Mouse (Mus musculus) intestine, embryonic 16.5 days (tissue): ENCODE measurements around the gene Hmgb3. TPM values are rescaled to one million over a fixed set of nuclear protein-coding genes. Genes with fewer than 3 reads are reported as not detected.

Source experiments
- ATAC-seq: fragments of 200-750 bp; cut with Nextera tagmentation; 2 replicates; pipeline ENCODE4 v1.8.0; 2017; ENCODE audit warnings: moderate TSS enrichment, moderate library complexity
- H3K27ac ChIP-seq: fragments of 300-500 bp; sonication (generic); 2 replicates; pipeline ENCODE4 v1.5.1; 2014; ENCODE audit warnings: mild to moderate bottlenecking, low read length
- H3K27me3 ChIP-seq: fragments of 300-500 bp; sonication (generic); replicated peaks from 2 replicates; pipeline ENCODE4 v1.6.1; 2014; ENCODE audit warnings: low read length, control low read depth, mixed read lengths; ENCODE audit not compliant: control insufficient read depth, insufficient read depth
- H3K36me3 ChIP-seq: fragments of 300-500 bp; sonication (generic); 2 replicates; pipeline ENCODE4 v1.6.1; 2014; ENCODE audit warnings: low read length, control low read depth; ENCODE audit not compliant: control insufficient read depth, insufficient read depth
- H3K4me1 ChIP-seq: fragments of 300-500 bp; sonication (generic); 2 replicates; pipeline ENCODE4 v1.6.1; 2014; ENCODE audit warnings: low read length, control low read depth, mixed read lengths; ENCODE audit not compliant: control insufficient read depth, insufficient read depth
- H3K4me2 ChIP-seq: fragments of 300-500 bp; sonication (generic); 2 replicates; pipeline ENCODE4 v1.6.1; 2014; ENCODE audit warnings: low read depth, low read length, control low read depth
- H3K4me3 ChIP-seq: fragments of 300-500 bp; sonication (generic); 2 replicates; pipeline ENCODE4 v1.5.1; 2014; ENCODE audit warnings: mild to moderate bottlenecking, low read length
- H3K9ac ChIP-seq: fragments of 300-500 bp; sonication (generic); 2 replicates; pipeline ENCODE4 v1.6.1; 2014; ENCODE audit warnings: low read depth, low read length
- H3K9me3 ChIP-seq: fragments of 300-500 bp; sonication (generic); 2 replicates; pipeline ENCODE4 v1.6.1; 2016; ENCODE audit warnings: low read length, control low read depth; ENCODE audit not compliant: control insufficient read depth
- WGBS: fragments of 180-500 bp; shearing (Covaris S2); extraction: QIAGEN DNeasy Blood & Tissue Kit; methylation state at CpG from one replicate; pipeline ENCODE4 v1.1.7; 2014; 5-methylcytosine and 5-hydroxymethylcytosine counted together
- microRNA-seq: library from miRNA; unstranded; fragments of <30 nt; microRNA quantifications from one replicate; pipeline ENCODE4, GENCODE M21; 2016
- polyA plus RNA-seq: library from polyadenylated mRNA; unstranded; fragments of >200 nt; fragmentation: Nextera tagmentation; extraction: Ambion mirVana; gene quantifications from 2 replicates; pipeline ENCODE4 v1.2.1, GENCODE M21; 2015

Hmgb3 gene
- polyA plus RNA-seq, 1 experiment from 2014 or later = 205 TPM

- H3K27ac ChIP-seq = no peak overlapping the region
- WGBS = 95% methylated on average over 1 of the region's 1 CpGs
- no peak for ATAC-seq
Measured at GRCm38 (mm10) chrX:71560796-71561195, 5.1 kb downstream of the Hmgb3 start.

GRCm38 (mm10) chrX:71573132-71573900 is 17.6 kb downstream of the Hmgb3 start:
- Histone ChIP-seq H3K9ac (no peak overlapping the region), H3K9me3 (no peaks in the 10 kb centered on the region), H3K4me2 (no peak overlapping the region), H3K4me1 (no peaks in the 10 kb centered on the region), H3K27ac (peak overlapping the region; percentile 66), H3K36me3 (no peaks in the 10 kb centered on the region), H3K4me3 (no peak overlapping the region), H3K27me3 (no peaks in the 10 kb centered on the region)
- WGBS = 52% methylated on average over 3 of the region's 3 CpGs
- ATAC-seq = peak; percentile 57

More at GRCm38 (mm10) chrX:71560796-71561195, 5.1 kb downstream of the Hmgb3 start:
- Histone ChIP-seq H3K36me3 (0 out of 2 replicates have a peak, but pooled peaks cover 2% of the 10 kb centered on the region), H3K4me3 (no peak overlapping the region), H3K9ac (no peak overlapping the region), H3K27me3 (no peaks in the 10 kb centered on the region), H3K9me3 (no peaks in the 10 kb centered on the region), H3K4me1 (no peaks in the 10 kb centered on the region), H3K4me2 (no peak overlapping the region)

- H3K9ac ChIP-seq = no peak overlapping the region
- H3K4me2 ChIP-seq = no peak overlapping the region
- peak overlapping the region; percentile 48 for H3K27ac ChIP-seq
- ATAC-seq = peak; percentile 83
- H3K36me3 ChIP-seq = no peaks in the 10 kb centered on the region
- no peaks in the 10 kb centered on the region for H3K9me3 ChIP-seq
- H3K4me3 ChIP-seq = peak overlapping the region; percentile 18
- WGBS = 24% methylated on average over 2 of the region's 2 CpGs
- no peaks in the 10 kb centered on the region for H3K4me1 ChIP-seq
- no peaks in the 10 kb centered on the region for H3K27me3 ChIP-seq
Measured at GRCm38 (mm10) chrX:71575550-71575949, 19.8 kb downstream of the Hmgb3 start.

GRCm38 (mm10) chrX:71589181-71589580 is 33.5 kb downstream of the Hmgb3 start:
- no peaks in the 10 kb centered on the region for H3K9me3 ChIP-seq
- H3K36me3 ChIP-seq = no peaks in the 10 kb centered on the region
- no peak overlapping the region for H3K4me2 ChIP-seq
- no peak overlapping the region for H3K4me3 ChIP-seq
- no peak for ATAC-seq
- H3K9ac ChIP-seq = no peak overlapping the region
- H3K4me1 ChIP-seq = no peaks in the 10 kb centered on the region
- H3K27me3 ChIP-seq = no peaks in the 10 kb centered on the region
- no peak overlapping the region for H3K27ac ChIP-seq
- WGBS = 63% methylated on average over 1 of the region's 1 CpGs

GRCm38 (mm10) chrX:71601052-71601611 is 45.4 kb downstream of the Hmgb3 start:
- H3K27me3 ChIP-seq = no peaks in the 10 kb centered on the region; the same call in 1 of the 2 replicates
- H3K4me2 ChIP-seq = peak overlapping the region; percentile 57
- 12% methylated on average over 25 of the region's 25 CpGs for WGBS
- peak; percentile 73 for ATAC-seq
- no peak overlapping the region for H3K27ac ChIP-seq
- no peaks in the 10 kb centered on the region for H3K4me1 ChIP-seq
- H3K9ac ChIP-seq = peak overlapping the region; percentile 54; the same call in 1 of the 2 replicates
- peak overlapping the region; percentile 37 for H3K4me3 ChIP-seq
- no peaks in the 10 kb centered on the region for H3K36me3 ChIP-seq
- H3K9me3 ChIP-seq = no peaks in the 10 kb centered on the region

Small RNA genes lying within 50 kb of the gene (microRNA-seq; reads per million reads assigned to microRNA genes)
- gene Gm23945 = not detected

Other genes with a start within 250 kb of the Hmgb3 start
- 9.3 and 10.9 TPM in 2 replicates for gene Mtmr1, start 191.2 kb upstream of the Hmgb3 start, polyA plus RNA-seq
- 22.0 and 22.6 TPM in 2 replicates for gene Cd99l2, start 63.1 kb upstream of the Hmgb3 start, polyA plus RNA-seq
- 0.67 and 2.8 TPM in 2 replicates for gene Gpr50, start 107.7 kb downstream of the Hmgb3 start, polyA plus RNA-seq